Mouse (Mus musculus) left cerebral cortex, adult 11 months (tissue): ENCODE measurements at regions not wholly inside any gene's neighbourhood (a gene's known extent, or its start where the extent isn't known, plus 50 kb on each side); places are given as distances from the start of the nearest gene placed in this dataset.

Experiments
- DNase-seq: peaks from one replicate; pipeline ENCODE4 v3.0.0; 2022; ENCODE audit warnings: low spot score

DNA sequence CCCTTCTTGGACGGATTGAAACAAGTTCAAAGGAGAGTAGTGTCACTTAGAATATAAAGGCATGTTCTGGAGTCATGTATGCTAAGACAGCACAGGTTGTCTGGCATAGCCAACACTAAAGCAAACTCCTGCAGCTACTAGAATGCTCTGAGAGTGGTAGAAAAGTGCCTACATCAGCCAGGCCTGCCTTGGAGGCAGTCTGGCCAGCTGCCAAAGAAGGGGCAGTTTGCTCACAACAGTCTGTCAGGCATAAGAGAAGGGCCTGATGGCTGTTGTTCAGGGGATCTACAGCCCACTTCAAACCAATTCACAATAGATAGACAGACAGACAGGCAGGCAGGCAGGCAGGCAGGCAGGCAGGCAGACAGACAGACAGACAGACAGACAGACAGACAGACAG is 136.5 kb upstream of the Dap start:
- DNase-seq = no peak

GRCm38 (mm10) chr15:31091916-31092570 is 132.1 kb upstream of the Dap start:
- DNase-seq = peak; percentile 71

DNA sequence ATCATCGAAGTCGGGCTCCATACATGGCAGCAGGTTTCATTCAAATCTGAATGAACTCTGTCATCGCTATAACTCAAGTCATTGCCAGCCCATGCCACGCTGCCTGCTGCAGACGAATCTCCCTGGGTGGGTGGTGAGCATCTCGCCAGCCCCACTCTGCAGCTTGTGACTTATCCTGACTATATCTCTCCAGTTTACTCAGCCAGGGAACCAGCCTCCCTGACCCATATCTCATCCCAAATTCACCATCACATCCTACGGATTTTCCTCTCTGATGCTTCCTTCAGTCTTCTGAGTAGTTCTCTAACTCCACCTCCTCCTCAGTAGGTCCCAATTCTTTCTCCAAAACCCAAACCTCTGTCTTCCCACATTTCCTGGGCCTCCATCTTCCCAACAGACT is 127.9 kb upstream of the Dap start:
- DNase-seq = no peak

GRCm38 (mm10) chr15:31097301-31097700 is 126.8 kb upstream of the Dap start:
- DNase-seq = no peak

- DNase-seq = no peak
These were observed 119.4 kb upstream of the Dap start for GRCm38 (mm10) chr15:31104743-31105142.

DNA sequence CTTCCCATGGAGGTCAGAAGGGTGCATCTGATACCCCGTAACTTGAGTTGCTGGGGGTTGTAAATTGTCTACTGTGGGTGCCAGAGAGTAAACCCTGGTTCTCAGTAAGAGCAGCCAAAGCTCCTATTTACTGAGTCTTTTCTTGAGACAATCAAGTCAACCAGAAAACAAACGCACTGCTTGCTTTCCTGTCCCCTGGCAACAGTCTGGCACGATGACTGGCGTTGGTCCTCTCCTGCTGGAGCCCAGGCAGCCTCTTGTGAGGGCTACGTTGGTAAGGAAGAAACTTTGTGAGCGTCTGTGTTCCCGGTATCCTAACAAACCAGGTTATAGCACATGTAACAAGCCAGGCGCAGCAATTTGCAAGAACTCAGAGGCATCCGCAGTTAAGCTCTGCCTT is 117.2 kb upstream of the Dap start:
- DNase-seq = no peak

GRCm38 (mm10) chr15:31113216-31113615 is 110.9 kb upstream of the Dap start:
- no peak for DNase-seq

- no peak for DNase-seq
These were observed 106.8 kb upstream of the Dap start for GRCm38 (mm10) chr15:31117338-31117737.

DNA sequence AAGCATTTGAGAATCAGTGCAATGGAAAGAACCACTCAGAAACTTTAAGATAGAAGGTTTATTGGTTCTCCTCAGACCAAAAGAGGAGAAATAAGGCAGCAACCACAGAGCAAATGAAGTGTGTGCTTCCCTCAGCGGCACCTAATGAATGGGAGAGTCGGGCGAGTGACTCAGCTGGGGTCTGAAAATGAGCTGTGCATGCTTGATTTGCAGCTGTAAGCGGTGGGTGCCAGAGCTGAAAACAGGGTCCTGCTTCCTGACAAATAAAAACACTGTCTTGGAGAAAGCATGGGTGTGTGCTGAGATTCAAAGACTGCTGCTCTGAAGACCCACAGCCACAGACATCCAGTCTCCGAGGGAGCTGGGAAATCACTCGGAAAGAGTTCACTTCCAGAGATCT is 104.0 kb upstream of the Dap start:
- DNase-seq = no peak

GRCm38 (mm10) chr15:31125784-31126183 is 98.3 kb upstream of the Dap start:
- DNase-seq = no peak

DNA sequence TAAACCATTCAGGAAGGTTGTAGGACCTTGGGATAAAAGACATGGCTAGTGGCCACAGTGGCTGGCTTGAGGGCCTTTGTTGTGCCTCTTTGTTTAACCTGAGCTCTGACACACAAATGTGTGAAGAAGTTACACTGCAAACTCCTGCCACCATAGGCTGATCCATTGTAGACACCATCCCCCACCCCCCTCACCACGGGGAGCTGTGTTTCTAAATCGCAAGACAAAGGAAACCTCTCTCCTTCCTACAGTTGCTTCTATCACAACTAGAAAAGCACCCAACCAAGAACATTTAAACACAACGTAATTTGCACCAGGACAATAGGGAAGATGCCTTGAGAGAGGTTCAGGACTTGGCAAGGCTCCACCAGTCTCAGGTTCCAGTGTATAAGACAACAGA is 97.1 kb upstream of the Dap start:
- no peak for DNase-seq

- no peak for DNase-seq
These were observed 89.2 kb upstream of the Dap start for GRCm38 (mm10) chr15:31134891-31135290.

DNA sequence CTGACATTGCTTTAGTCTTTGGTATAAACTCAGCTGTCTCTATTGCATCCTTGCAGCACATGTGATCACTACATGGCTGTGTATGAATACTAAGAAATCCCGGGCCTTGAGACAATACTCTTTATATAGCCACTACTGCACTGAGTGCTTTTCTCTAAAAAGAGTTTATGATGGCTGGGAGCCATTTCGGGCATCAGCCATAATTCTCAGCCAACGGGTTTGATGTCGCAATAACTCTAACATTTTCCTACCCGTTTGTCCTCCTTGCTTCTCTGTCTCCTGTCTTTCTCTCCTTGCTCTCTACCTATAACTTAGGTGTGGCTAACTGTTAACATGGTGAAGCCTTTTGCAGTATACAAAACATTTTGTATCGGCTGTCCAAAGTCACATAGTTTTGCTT is 85.5 kb upstream of the Dap start:
- DNase-seq = no peak

DNA sequence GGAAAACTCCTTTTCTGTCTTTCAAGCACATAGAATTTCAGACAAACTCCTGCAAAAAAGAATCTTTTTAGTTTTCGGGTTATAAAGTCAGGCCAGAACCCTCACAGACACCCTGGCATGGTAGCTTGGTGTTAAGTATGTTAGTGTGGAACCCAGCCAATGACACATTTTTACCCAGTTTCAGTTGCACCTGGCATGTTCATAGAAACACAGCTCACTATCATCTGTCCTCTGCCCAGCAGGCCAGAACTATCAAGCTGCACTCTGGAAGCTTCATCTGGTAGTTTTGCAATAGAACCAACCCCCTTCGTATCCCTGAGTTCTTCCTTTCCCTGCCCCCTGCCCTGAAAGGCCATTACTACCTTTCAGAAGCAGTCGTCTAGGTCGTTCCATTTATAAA is 82.4 kb upstream of the Dap start:
- DNase-seq = no peak

DNA sequence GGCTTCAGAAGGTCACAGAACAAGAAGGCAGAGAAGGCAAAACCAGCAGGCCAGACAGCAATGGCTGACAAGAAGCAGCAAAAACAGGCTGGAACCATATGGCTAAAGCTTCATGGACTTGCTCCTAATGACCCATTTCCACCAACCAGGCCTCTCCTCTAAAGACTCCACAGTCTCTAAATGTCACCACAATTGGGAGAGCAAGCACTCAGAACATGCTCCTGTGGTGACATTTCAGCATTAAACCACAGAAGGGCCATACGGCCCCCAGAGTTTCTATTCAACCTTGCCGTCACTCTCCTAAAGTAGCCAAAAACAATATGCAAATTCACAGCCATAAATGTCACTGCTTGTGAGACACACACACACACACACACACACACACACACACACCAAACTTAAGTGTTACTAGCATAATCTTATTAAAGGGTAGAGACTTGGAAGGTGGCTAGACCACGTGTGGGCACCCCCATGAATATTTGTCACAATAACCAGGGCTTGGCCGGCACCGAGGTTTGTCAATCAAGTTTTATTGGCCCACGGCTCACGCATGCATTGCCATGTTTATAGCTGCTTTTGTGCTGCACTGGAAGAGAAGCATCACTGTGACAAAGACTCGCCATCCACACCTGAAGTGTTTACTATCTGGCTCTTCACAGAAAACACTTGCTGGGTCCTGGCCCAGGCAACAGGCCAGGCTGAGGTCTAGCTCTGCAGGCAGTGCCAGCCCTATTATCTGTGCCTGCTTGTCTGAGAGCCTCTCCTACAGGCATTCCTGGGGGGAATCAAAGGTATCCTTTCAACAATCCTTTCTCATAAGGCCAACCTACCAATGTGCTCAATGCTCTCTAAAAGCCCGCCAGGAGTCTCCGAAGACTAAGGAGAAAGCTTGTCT is 75.6 kb upstream of the Dap start:
- no peak for DNase-seq

- no peak for DNase-seq
These were observed 74.3 kb upstream of the Dap start for GRCm38 (mm10) chr15:31149855-31150254.

GRCm38 (mm10) chr15:31150546-31151471 is 73.3 kb upstream of the Dap start:
- peak; percentile 45 for DNase-seq

- no peak for DNase-seq
These were observed 69.0 kb upstream of the Dap start for GRCm38 (mm10) chr15:31155141-31155540.

DNA sequence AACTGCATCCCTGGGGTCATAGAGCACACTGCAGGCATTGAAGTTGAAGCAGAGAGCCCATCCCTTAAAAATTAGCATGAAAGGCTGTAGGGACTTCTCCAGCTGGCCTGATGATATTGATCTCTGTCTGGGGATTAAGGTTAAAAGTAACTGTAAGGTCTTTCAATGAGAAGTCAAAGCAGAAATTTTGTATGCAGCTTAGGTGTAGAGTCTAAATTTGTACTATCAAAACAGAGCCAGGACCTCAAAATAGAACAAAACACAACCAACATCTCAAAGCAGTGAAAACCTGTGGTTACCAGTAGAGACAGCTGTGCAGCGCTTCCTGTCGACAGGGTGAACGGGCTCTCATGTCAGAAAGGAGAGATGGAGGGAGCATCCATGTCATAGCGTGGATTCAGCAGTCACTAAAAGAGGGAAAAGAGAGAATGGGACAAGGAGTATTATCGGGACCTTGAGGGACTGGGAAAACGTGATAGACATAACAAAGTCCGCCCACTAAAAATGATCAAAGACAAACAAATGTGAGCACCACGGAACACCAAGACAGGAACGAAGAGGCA is 57.5 kb upstream of the Dap start:
- DNase-seq = no peak

DNA sequence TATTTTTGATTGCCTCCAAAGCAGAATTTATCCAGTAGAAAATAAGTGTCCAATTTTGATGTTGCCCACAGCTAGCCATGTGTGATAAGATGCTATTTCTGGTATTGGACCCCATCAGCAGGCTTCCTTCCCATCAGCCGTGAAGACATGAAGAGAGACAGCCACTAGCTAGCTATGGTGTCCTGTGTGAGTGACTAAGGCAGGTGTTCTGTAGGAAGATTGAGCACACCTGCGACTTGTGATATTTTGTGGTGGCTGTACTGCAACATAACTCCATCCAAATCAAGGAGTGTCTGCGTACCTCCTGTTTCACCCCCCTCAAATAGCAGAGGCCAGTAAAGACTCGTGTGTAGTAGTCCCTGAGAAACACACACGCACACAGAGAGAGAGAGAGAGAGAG is 56.6 kb upstream of the Dap start:
- DNase-seq = no peak

- DNase-seq = no peak
These were observed 55.9 kb upstream of the Dap start for GRCm38 (mm10) chr15:31168191-31168590.
